Mouse (Mus musculus) left cerebral cortex, adult 8-10 months (tissue): ENCODE data around the gene Eci3. TPM values are rescaled to one million over a fixed set of nuclear protein-coding genes. Genes with fewer than 3 reads are reported as not detected.
"Not testable (repeated sequence)": the region's sequence is repeated elsewhere in the genome, so short reads cannot be mapped to it uniquely, and the experiment has no call there.

ENCODE experiments used
- DNase-seq, 2 experiments: peaks; one replicate each; pipeline ENCODE4 v3.0.0; 2022; ENCODE audit warnings: low spot score in 2 of 2
- total RNA-seq, 4 experiments: library from RNA; stranded (reverse); gene quantifications; 2 replicates each; pipeline ENCODE4 v1.2.4; 2022

Eci3 gene
- total RNA-seq: 1 to 10 TPM in 2 of 4 experiments, under 1 TPM in 2; 0.41 to 2.0 (median 0.90) TPM

GRCm38 (mm10) chr13:34963511-34964397 is at the start of gene Eci3:
TSS of gene Eci3 (minus strand) at chr13:34963810.
- peak in 1 of 2 experiments; percentile 4 for DNase-seq

DNA sequence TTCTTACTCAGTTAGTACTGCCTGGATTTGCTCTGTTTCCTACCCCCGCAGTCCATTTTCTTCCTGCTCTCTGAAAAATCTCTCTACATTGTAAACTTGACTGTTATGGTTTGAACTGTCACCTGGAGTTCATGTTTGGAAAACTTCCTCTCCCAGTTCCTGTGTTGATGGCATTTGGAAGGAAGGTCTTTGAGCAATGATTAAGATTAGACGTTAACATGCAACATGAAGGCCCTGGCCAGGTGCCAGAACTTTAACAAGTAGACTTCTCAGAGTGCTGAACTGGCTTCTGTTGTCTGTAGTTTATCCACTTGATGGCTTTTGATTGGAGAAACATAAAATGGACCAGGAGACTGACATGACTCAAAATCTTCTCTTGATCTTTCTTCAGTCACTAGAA is 32.3 kb upstream of the Eci3 start:
- no peak for DNase-seq

DNA sequence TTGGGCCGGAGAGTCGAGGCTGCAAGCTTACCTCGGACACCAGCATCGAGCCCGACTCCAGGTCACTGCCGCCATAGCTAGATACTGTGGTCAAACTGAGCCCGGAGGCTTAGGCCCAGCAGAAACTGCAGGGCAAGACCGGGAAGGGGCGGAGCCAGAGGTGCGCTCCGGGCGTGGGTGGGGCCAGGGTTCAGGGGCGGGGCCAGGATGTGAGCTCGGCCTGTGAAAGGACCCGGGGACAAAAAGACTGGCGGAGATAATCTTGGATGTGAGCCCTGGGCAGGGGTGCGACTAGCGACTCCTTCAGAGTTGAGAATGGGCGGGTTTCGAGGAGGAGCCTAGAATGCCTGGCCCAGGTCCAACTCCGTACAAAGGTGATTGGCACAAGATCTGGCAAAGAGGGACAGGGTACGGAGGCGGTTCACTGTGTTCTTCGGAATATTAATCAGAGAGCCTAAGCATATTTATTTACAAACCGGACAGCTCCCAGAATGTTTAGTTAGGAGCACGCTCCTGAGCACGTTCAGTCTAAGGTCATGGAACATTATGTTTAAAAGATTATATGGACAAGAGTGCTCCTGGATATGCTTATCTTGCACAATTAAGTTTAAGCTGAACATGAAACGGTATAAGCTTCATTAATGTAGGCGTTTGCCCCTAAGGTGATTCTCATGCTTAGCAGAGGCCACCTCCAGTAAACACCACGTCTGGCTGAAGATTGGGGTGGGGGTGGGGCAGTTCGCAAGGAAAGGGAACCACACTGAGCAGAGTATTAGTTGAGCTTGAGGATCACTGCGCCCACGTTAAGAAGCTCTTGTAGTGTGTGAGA is 30.6 kb upstream of the Eci3 start:
- peak; percentile 70 to 89 for DNase-seq

GRCm38 (mm10) chr13:34993595-34993982 is 30.0 kb upstream of the Eci3 start:
- no peak for DNase-seq

DNA sequence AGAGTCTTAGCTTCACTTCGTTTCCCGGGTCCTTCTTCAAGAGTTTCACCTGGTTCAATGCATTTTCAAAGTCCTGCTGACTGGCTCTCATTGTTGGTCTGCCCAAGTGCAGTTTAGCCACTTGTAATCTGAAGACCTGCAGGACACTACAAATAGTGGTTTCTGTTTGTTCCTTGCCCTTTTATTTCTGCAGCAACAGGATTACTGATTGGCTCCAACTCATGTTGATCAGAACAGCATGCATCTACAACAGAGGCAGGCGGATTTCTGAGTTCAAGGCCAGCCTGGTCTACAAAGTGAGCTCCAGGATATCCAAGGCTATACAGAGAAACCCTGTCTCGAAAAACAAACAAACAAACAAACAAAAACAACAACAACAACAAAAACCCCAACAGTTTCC is 29.5 kb upstream of the Eci3 start:
- DNase-seq: no peak

DNA sequence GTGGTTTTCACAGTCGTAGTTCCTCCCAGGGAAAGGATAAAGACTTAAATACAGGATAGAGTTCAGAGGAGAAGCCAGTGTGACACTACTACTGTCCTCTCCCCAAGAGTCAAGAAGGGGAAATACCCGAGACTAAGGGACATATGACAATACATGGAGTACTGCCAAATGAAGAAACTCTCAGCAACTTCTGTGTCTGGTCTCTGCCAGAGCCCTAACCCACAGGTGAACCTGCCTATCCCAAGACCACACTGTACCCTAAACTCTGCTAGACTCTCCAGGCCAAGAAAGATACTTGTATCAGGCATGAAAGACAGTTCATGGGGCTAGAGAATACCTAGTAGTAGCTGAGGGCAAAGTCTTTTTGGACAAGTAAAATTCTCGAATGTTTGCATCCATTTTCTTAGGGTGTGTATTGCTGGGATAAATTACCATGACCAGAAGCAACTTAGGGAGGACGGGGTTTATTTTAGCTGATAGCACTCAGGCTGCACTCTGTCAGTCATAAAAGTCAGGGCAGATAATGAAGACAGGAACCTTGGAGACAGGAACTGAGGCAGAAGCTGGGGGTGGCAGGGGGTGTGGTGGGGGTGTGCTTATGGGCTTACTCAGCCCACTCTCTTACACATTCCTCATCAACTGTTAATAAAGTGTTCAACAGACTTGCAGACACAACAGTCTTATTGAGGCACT is 28.1 kb upstream of the Eci3 start:
- no peak for DNase-seq

- not testable (repeated sequence) for DNase-seq
Observed at GRCm38 (mm10) chr13:34983479-34983878, 19.9 kb upstream of the Eci3 start.

- not testable (repeated sequence) for DNase-seq
Observed at GRCm38 (mm10) chr13:34978635-34979034, 15.0 kb upstream of the Eci3 start.

- DNase-seq: no peak
Observed at GRCm38 (mm10) chr13:34977410-34977809, 13.8 kb upstream of the Eci3 start.

- DNase-seq: no peak
Observed at GRCm38 (mm10) chr13:34976116-34976515, 12.5 kb upstream of the Eci3 start.

- DNase-seq: no peak
Observed at GRCm38 (mm10) chr13:34973770-34974169, 10.2 kb upstream of the Eci3 start.

DNA sequence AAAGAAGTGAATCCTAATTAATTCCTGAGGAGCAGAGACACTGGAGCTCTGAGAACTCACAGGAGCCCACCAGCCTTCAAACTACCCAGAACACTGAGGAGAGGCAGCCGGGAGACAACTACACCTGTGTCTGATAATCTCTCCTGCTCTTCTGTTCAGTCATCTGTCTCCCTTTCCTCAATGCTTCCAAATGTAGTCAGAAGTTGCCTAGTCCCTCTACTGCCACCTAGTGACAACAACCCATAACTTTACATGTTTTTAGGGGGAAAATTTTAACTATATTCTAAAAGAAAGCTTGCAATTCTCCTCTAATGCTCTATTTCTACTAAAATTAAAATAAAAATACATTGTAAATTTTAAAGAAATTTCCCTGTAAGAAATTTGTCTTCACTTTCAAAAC is 9.5 kb upstream of the Eci3 start:
- no peak for DNase-seq

DNA sequence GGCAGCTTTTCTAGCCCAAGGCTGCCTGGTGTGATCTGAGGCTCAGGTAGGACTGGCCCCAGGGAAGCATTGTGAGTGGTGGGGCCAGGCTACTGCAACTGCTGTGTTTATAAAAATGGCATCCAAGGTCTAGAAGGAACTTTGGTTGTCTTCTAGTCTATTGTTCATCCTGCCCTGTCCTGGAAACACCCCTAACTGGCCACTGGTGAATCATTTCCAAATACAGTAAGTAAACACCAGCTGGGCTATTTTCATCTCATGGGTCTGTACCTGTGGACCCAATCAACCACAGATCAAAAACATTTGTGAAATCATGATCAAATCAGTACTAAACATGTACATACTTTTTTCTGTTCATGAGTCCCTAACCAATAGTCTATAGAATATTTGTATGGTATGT is 8.8 kb upstream of the Eci3 start:
- DNase-seq: not testable (repeated sequence)

GRCm38 (mm10) chr13:34965647-34966046 is 2.0 kb upstream of the Eci3 start:
- not testable (repeated sequence) for DNase-seq

DNA sequence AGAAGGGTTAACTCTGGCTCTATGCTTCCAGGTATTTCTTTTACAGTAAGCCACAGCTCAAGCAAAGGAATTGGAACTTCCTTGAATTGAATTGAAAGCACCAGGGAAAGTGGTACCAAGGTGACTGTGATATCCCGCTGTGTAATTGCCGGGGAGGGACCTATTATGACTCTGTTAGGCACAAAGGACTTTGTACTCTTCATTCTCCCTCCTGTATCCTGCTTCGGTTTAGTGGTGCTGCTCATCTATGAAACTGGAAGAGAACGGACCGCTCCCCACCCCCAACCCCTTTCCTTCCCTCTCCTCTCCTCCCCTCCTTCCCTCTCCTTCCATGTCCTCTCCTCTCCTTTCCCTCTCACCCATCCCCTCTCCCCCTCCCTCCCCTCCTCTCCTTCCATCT is 1.3 kb upstream of the Eci3 start:
- no peak for DNase-seq

DNA sequence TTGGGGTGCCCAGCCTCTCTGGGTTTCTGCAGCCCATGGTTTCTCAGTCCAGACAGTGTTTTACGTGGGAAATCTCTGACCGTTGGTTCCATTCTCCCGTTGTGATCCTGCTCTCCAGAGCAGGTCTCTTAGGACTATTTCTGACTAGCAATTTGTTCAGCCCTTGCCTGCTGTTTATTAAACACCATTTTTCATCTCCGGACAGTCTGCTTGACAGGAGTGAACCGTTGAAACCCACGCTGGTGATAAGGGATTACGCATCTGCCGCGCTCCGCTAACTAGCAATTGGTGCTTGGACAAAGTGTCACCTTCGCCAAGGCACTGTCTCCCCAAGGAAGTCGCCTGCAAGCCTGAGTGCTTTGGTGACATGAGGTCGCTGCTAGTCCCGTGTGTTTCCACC is 809 bp upstream of the Eci3 start:
- no peak for DNase-seq

- DNase-seq: no peak
Observed at GRCm38 (mm10) chr13:34960996-34961770, 2.4 kb downstream of the Eci3 start.

GRCm38 (mm10) chr13:34958158-34958557 is 5.5 kb downstream of the Eci3 start:
- DNase-seq: not testable (repeated sequence)

GRCm38 (mm10) chr13:34956901-34957300 is 6.7 kb downstream of the Eci3 start:
- DNase-seq: no peak

GRCm38 (mm10) chr13:34951437-34951836 is 12.2 kb downstream of the Eci3 start:
- DNase-seq: not testable (repeated sequence)

GRCm38 (mm10) chr13:34942370-34942769 is 21.2 kb downstream of the Eci3 start:
- DNase-seq: no peak
